Mouse (Mus musculus) olfactory bulb, adult 2 months (tissue): ENCODE results near the gene Hsdl1.

Experiments used
- CTCF ChIP-seq: fragments of 200-500 bp; IDR thresholded peaks from 2 replicates; pipeline ENCODE4 v1.5.1; 2012; ENCODE audit warnings: low read depth, mild to moderate bottlenecking, low read length, moderate library complexity; ENCODE audit not compliant: insufficient read depth
- POLR2A ChIP-seq: fragments of 200-500 bp; IDR thresholded peaks from 2 replicates; pipeline ENCODE4 v1.6.1; 2012; ENCODE audit warnings: mild to moderate bottlenecking, low read depth, low read length, moderate library complexity; ENCODE audit not compliant: insufficient read depth

DNA sequence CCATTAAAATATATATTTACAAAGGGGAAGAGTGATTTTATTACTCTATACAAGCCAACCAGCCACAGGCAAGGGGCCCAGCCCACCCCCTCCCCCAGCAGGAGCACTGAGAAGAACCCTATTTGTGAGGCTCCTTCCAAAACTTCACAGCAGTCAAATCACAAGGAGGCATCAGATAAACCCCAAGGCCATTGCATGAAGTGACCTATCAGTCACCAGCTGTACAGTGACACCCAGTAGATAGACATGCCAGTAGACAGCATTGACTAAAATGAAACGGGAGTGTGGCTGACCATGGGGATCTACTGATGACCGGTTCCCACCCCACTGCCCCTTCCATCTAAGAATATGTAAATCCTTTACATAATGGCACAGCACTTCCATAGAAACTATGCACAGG, 22.0 kb downstream of the Hsdl1 start:
- TF ChIP-seq CTCF = no peak
- TF ChIP-seq POLR2A = no peak
